Mouse (Mus musculus): ENCODE data around the gene Naa80. TPM values are rescaled to one million over a fixed set of nuclear protein-coding genes. Genes with fewer than 3 reads are reported as not detected.

Gene Naa80
- total RNA-seq, 1 experiment, result 7.3 TPM

DNA sequence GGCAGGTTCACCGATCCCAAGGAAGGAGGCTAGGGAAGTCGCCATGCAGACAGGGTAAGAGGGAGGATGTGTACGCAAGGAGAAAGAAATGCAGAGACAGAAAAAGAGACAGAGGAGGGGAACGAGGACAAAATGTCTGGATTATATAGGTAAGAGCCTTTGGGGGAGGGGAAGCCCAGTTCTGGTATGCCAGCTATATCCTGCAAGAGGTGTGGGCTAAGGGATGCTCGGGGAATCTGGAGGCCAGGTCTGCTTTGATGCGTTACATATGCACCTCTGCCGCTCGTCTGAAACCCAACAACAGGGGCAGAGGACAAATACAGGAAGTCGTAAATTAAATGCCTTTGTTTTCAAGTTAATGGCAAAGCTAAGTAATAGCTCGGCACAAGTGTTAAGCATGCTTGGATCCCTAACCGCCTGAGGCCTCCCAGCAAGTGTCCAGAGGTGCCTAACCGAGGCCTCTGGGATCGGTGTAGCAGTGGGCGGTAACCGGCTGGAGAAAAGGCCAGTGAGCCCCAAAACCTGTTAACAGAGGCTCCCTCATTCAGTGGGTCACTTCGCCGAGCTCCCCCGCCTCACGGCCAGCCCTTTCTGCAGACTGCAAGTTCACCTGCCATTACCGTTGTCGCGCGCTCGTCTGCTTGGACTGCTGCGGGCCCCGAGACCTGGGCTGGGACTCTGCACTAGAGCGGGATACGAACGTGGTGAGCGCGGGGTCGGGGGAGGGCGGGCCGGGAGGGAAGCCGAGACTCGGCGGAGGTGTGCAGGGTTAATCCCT lies 25.0 kb upstream of the Naa80 start:
- no peak for DNase-seq (ENCODE audit: low read depth, low spot score)
- in situ Hi-C loops (cut with MboI; ENCODE audit: low sequenced_read_pairs in 2 of 2, unreplicated experiment in 2 of 2), result no loop called here
- Histone ChIP-seq H3K27ac (ENCODE audit: insufficient read depth, low read depth, low read length, poor library complexity, severe bottlenecking) (peak overlapping the region; percentile 4; the same call in 1 of the 2 replicates), H3K36me3 (ENCODE audit: control insufficient read depth, insufficient read depth, low read length, poor library complexity, severe bottlenecking) (peaks cover 12% of the 10 kb centered on the region), H3K9me3 (ENCODE audit: control insufficient read depth, insufficient read depth, low read depth, low read length) (no peaks in the 10 kb centered on the region), H3K4me1 (ENCODE audit: control insufficient read depth in 2 of 2, insufficient read depth in 2 of 2, low read length in 2 of 2, poor library complexity in 1 of 2) (peaks cover 0 to 14% of the 10 kb centered on the region in 2 experiments; a peak in 1 of 4 replicates), H3K9ac (ENCODE audit: insufficient read depth, low read depth, low read length, poor library complexity, severe bottlenecking) (peak overlapping the region; percentile 69), H3K4me3 (ENCODE audit: insufficient read depth in 1 of 2, low read depth in 1 of 2, low read length in 2 of 2, poor library complexity in 1 of 2, severe bottlenecking in 1 of 2) (peak overlapping the region; percentile 61 to 67)
- TF ChIP-seq HCFC1 (IDR thresholded peaks at IDR 0.05; ENCODE audit: borderline replicate concordance, insufficient read depth, low read length) (no peak), ZC3H11A (IDR thresholded peaks at IDR 0.05; ENCODE audit: borderline replicate concordance, low read depth, low read length) (no peak), ZNF384 (IDR thresholded peaks at IDR 0.05; ENCODE audit: low read depth, low read length) (no peak), CHD2 (IDR thresholded peaks at IDR 0.05; ENCODE audit: low read depth, low read length) (no peak), MAFK (IDR thresholded peaks at IDR 0.05; ENCODE audit: insufficient read depth, low read depth, low read length) (no peak)

DNA sequence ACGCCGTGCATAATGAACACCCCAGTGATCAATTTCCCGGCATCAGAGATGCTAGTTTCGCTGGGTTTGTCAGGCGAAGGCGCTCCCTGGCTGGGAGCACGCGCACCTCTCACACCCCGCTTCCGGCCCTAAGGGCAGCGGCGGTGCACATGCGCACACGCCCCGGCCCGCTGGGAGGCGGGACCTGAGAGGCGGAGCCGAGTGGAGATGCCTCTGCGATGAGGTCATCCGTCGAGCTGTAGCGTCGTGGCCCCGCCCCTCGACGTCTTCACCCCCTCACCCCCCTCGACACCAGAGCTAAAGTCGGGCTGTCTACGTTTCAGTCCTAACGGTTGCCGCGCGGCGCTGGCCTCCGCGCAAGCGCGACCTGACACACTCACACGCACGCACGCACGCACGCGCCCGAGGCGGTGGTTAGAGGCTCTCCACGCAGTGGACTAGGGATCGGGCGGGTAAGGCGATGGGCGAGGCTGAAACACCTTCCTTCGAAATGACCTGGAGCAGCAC lies 24.3 kb upstream of the Naa80 start:
- TF ChIP-seq MAFK (IDR thresholded peaks at IDR 0.05; ENCODE audit: insufficient read depth, low read depth, low read length), result no peak
- no peak for TF ChIP-seq CHD2 (IDR thresholded peaks at IDR 0.05; ENCODE audit: low read depth, low read length)
- 0 out of 2 replicates have a peak, but pooled peaks have one; percentile 37 for TF ChIP-seq HCFC1 (IDR thresholded peaks at IDR 0.05; ENCODE audit: borderline replicate concordance, insufficient read depth, low read length)
- TF ChIP-seq ZNF384 (IDR thresholded peaks at IDR 0.05; ENCODE audit: low read depth, low read length), result no peak
- H3K27ac ChIP-seq (ENCODE audit: insufficient read depth, low read depth, low read length, poor library complexity, severe bottlenecking), result peak overlapping the region; percentile 57
- H3K9me3 ChIP-seq (ENCODE audit: control insufficient read depth, insufficient read depth, low read depth, low read length), result no peaks in the 10 kb centered on the region
- H3K4me3 ChIP-seq (ENCODE audit: insufficient read depth in 1 of 2, low read depth in 1 of 2, low read length in 2 of 2, poor library complexity in 1 of 2, severe bottlenecking in 1 of 2), result peak overlapping the region; percentile 64 to 80
- DNase-seq (ENCODE audit: low read depth, low spot score), result peak; percentile 94
- in situ Hi-C loops (cut with MboI; ENCODE audit: low sequenced_read_pairs in 2 of 2, unreplicated experiment in 2 of 2), result no loop called here
- H3K4me1 ChIP-seq (ENCODE audit: control insufficient read depth in 2 of 2, insufficient read depth in 2 of 2, low read length in 2 of 2, poor library complexity in 1 of 2), result peaks cover 0 to 13% of the 10 kb centered on the region in 2 experiments; a peak in 1 of 4 replicates
- peaks cover 16% of the 10 kb centered on the region for H3K36me3 ChIP-seq (ENCODE audit: control insufficient read depth, insufficient read depth, low read length, poor library complexity, severe bottlenecking)
- H3K9ac ChIP-seq (ENCODE audit: insufficient read depth, low read depth, low read length, poor library complexity, severe bottlenecking), result peak overlapping the region; percentile 81

DNA sequence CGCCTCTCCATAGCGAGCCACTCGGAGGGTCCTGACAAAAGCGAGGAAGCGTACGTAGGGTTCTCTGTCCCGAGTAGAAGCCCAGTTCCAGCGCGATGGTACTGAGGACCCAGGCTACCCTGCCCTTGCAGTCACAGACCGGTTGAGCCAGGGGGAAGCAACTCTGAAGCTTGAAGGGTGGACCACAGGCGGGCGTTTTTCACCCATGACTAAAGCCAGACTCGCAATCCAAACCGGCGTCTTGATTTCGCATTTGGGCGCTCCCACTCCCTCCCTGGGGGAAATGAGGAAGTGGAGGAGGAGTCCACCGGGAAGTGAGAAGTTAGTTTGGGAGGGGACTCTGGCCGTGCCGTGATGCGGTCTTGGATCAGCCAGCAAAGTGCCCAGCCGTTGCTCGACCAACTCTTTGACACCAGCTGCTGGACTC lies 23.6 kb upstream of the Naa80 start:
- peaks cover 0 to 12% of the 10 kb centered on the region in 2 experiments; a peak in 1 of 4 replicates for H3K4me1 ChIP-seq (ENCODE audit: control insufficient read depth in 2 of 2, insufficient read depth in 2 of 2, low read length in 2 of 2, poor library complexity in 1 of 2)

DNA sequence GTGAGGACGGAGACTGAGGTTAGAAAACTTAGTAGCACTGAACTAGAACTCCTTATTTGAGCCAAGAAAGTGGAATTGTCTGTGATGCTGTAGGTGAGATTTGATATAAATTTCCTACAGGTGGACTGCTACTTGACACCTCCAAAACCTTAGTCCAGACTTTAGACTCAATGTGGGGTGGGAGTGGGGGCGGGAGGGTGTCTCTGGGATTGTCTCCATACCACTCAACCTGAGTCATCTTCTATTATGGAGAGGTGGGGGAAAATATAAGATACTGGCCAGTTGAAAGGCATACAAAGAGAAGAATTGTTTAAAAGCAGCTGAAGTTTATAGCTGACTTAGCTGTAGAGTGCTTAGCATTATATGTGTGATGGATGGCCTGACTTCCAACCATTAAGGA lies 23.0 kb upstream of the Naa80 start:
- Histone ChIP-seq H3K27ac (ENCODE audit: insufficient read depth, low read depth, low read length, poor library complexity, severe bottlenecking) (no peak overlapping the region), H3K9me3 (ENCODE audit: control insufficient read depth, insufficient read depth, low read depth, low read length) (no peaks in the 10 kb centered on the region), H3K36me3 (ENCODE audit: control insufficient read depth, insufficient read depth, low read length, poor library complexity, severe bottlenecking) (peaks cover 16% of the 10 kb centered on the region), H3K4me1 (ENCODE audit: control insufficient read depth in 2 of 2, insufficient read depth in 2 of 2, low read length in 2 of 2, poor library complexity in 1 of 2) (peaks cover 0 to 10% of the 10 kb centered on the region in 2 experiments; a peak in 1 of 4 replicates), H3K9ac (ENCODE audit: insufficient read depth, low read depth, low read length, poor library complexity, severe bottlenecking) (peak overlapping the region; percentile 81; the same call in 1 of the 2 replicates), H3K4me3 (ENCODE audit: insufficient read depth in 1 of 2, low read depth in 1 of 2, low read length in 2 of 2, poor library complexity in 1 of 2, severe bottlenecking in 1 of 2) (peak overlapping the region; percentile 64 to 80)
- TF ChIP-seq CHD2 (IDR thresholded peaks at IDR 0.05; ENCODE audit: low read depth, low read length) (no peak), ZC3H11A (IDR thresholded peaks at IDR 0.05; ENCODE audit: borderline replicate concordance, low read depth, low read length) (no peak), MAFK (IDR thresholded peaks at IDR 0.05; ENCODE audit: insufficient read depth, low read depth, low read length) (no peak), HCFC1 (IDR thresholded peaks at IDR 0.05; ENCODE audit: borderline replicate concordance, insufficient read depth, low read length) (no peak)
- in situ Hi-C loops (cut with MboI; ENCODE audit: low sequenced_read_pairs in 2 of 2, unreplicated experiment in 2 of 2), result no loop called here
- no peak for DNase-seq (ENCODE audit: low read depth, low spot score)

More for the DNA sequence above, 23.6 kb upstream of the Naa80 start:
- no peak for TF ChIP-seq HCFC1 (IDR thresholded peaks at IDR 0.05; ENCODE audit: borderline replicate concordance, insufficient read depth, low read length)
- no peak for TF ChIP-seq MAFK (IDR thresholded peaks at IDR 0.05; ENCODE audit: insufficient read depth, low read depth, low read length)
- TF ChIP-seq ZC3H11A (IDR thresholded peaks at IDR 0.05; ENCODE audit: borderline replicate concordance, low read depth, low read length), result no peak
- TF ChIP-seq ZNF384 (IDR thresholded peaks at IDR 0.05; ENCODE audit: low read depth, low read length), result no peak
- TF ChIP-seq CHD2 (IDR thresholded peaks at IDR 0.05; ENCODE audit: low read depth, low read length), result no peak
- H3K4me3 ChIP-seq (ENCODE audit: insufficient read depth in 1 of 2, low read depth in 1 of 2, low read length in 2 of 2, poor library complexity in 1 of 2, severe bottlenecking in 1 of 2), result peak overlapping the region; percentile 64 to 80
- peak overlapping the region; percentile 57 for H3K27ac ChIP-seq (ENCODE audit: insufficient read depth, low read depth, low read length, poor library complexity, severe bottlenecking)
- H3K36me3 ChIP-seq (ENCODE audit: control insufficient read depth, insufficient read depth, low read length, poor library complexity, severe bottlenecking), result peaks cover 16% of the 10 kb centered on the region
- DNase-seq (ENCODE audit: low read depth, low spot score), result no peak
- in situ Hi-C loops (cut with MboI; ENCODE audit: low sequenced_read_pairs in 2 of 2, unreplicated experiment in 2 of 2), result no loop called here
- no peaks in the 10 kb centered on the region for H3K9me3 ChIP-seq (ENCODE audit: control insufficient read depth, insufficient read depth, low read depth, low read length)
- peak overlapping the region; percentile 81 for H3K9ac ChIP-seq (ENCODE audit: insufficient read depth, low read depth, low read length, poor library complexity, severe bottlenecking)

All from ES-E14 (cell line).